Mouse (Mus musculus) embryonic fibroblast, embryonic 13.5 days (primary cell): ENCODE results near the gene Mcf2l.

Experiments
- CTCF ChIP-seq: IDR thresholded peaks from 2 replicates; pipeline ENCODE4 v1.5.1; 2011; ENCODE audit warnings: mild to moderate bottlenecking, control low read depth, low read length, moderate library complexity, borderline replicate concordance; ENCODE audit not compliant: insufficient read depth
- POLR2A ChIP-seq: IDR thresholded peaks from 2 replicates; pipeline ENCODE4 v1.6.1; 2011; ENCODE audit warnings: low read depth, mild to moderate bottlenecking, control low read depth, low read length, moderate library complexity

GRCm38 (mm10) chr8:12999793-13000192, 126.2 kb downstream of the Mcf2l start:
- TF ChIP-seq CTCF: no peak
- TF ChIP-seq POLR2A: no peak
